Mouse (Mus musculus) T-helper 17 cell (primary cell): Measurements from ENCODE around the gene C1galt1.

Source experiments
- in situ Hi-C, 2 experiments: fragments of 300-600 bp; cut with MboI, MseI; formaldehyde crosslinking; loops; 1 replicate in 1 of 2; 2 replicates in 1 of 2; pipeline ENCODE4 v1.15.1; 2025; ENCODE audit warnings: high pct_unique_total_duplicates in 2 of 2

The C1galt1 gene

GRCm38 (mm10) chr6:7858586-7858985 is 13.9 kb downstream of the C1galt1 start:
- in situ Hi-C loops = loop anchor here (5.0 to 10.0 kb wide), 3 partner anchors 346 to 636 kb away; partner anchors contain the start of gene Mios (in 1 of the 2)

GRCm38 (mm10) chr6:7859161-7859560 is 14.5 kb downstream of the C1galt1 start:
- in situ Hi-C loops = loop anchor here (5.0 to 10.0 kb wide), 3 partner anchors 346 to 636 kb away; partner anchors contain the start of gene Mios (in 1 of the 2)

GRCm38 (mm10) chr6:7861033-7861432 is 16.4 kb downstream of the C1galt1 start:
- in situ Hi-C loops = loop anchor here (5.0 kb wide), 1 partner anchor 1794 kb away; no protein-coding TSS in a partner anchor

DNA sequence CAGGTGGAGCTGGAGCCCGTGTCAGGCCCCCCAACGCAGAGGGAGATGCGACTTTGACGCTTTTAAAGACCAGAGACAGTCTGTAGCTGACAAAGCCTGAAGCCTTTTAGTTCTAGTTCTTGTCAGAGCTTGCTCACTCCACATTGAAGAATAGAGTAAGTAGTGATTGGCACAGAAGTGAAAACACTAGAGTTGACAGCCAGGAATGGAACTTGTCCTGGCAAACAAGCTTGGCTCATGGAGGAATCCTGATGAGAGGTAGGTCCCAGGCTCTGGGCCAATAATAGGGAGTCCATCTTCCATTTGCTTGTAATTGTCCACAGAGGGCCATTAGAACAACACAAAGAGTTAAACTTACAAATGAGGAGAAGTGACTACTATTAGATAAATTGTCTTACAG is 18.7 kb downstream of the C1galt1 start:
- in situ Hi-C loops = loop anchor here (5.0 kb wide), 1 partner anchor 1796 kb away; no protein-coding TSS in a partner anchor

- in situ Hi-C loops = no loop called here
Observed at GRCm38 (mm10) chr6:7876836-7877235, 32.2 kb downstream of the C1galt1 start.

- in situ Hi-C loops = loop anchor here in 1 of 2 experiments (10.0 kb wide), 1 partner anchor 933 kb away; no protein-coding TSS in a partner anchor
Observed at GRCm38 (mm10) chr6:7881595-7882128, 37.0 kb downstream of the C1galt1 start.

DNA sequence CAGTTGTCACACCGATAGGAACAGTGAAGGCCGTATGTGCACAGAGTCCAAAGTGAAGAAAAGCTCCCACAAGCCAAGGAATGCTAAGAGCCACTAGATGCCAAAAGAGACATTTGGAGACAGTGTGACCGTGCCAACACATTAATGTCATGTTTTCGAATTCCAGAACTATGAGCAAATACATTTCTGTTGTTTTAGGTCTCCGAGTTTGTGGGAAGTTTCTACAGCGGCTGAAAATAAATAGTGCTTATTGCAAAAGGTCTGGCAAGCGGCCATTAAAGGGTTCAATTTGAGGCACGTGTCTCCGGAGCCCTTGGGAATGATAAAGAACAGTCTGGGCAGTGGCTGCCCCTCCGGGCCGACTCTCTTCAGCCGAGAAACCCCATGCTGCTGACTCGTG is 37.9 kb downstream of the C1galt1 start:
- in situ Hi-C loops = loop anchor here in 1 of 2 experiments (10.0 kb wide), 1 partner anchor 932 kb away; no protein-coding TSS in a partner anchor

GRCm38 (mm10) chr6:7885994-7886684 is 41.5 kb downstream of the C1galt1 start:
- in situ Hi-C loops = loop anchor here in 1 of 2 experiments (10.0 kb wide), 1 partner anchor 929 kb away; no protein-coding TSS in a partner anchor

GRCm38 (mm10) chr6:7886685-7887004 is 42.0 kb downstream of the C1galt1 start:
- in situ Hi-C loops = loop anchor here in 1 of 2 experiments (10.0 kb wide), 1 partner anchor 928 kb away; no protein-coding TSS in a partner anchor

DNA sequence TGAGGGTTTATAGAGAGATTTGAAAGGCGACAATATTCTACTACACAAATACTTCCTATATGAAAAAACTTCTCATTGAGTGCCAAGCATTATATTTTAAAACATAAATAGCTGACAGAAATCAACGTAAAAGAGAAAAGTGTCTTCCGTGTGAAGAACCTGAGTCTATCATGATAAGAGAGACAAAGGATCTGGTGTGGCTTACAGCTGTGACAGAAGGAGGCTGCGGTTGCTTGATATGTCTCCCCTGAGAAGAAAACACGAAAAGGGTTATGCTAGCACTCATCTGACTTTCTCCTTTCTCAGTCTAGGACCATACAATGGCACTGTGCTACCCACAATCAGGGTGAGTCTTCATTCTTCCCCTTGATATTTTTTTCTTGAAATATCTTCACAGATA is 51.7 kb downstream of the C1galt1 start:
- in situ Hi-C loops = no loop called here

- in situ Hi-C loops = no loop called here
Observed at GRCm38 (mm10) chr6:7912015-7912414, 67.4 kb downstream of the C1galt1 start.
